Mouse (Mus musculus): ENCODE measurements around the gene Dagla.

Dagla gene

GRCm38 (mm10) chr19:10278669-10279324 is 25.9 kb downstream of the Dagla start:
- peak; percentile 19 to 27 for DNase-seq

- DNase-seq: peak in 1 of 2 experiments; percentile 20
Measured at GRCm38 (mm10) chr19:10277759-10278158, 26.9 kb downstream of the Dagla start.

- DNase-seq: peak; percentile 55 to 58
Measured at GRCm38 (mm10) chr19:10277331-10277730, 27.3 kb downstream of the Dagla start.

GRCm38 (mm10) chr19:10276483-10277144 is 28.1 kb downstream of the Dagla start:
- peak; percentile 43 to 44 for DNase-seq

GRCm38 (mm10) chr19:10274056-10274455 is 30.6 kb downstream of the Dagla start:
- no peak for DNase-seq

GRCm38 (mm10) chr19:10272746-10273145 is 31.9 kb downstream of the Dagla start:
- peak; percentile 38 to 41 for DNase-seq

- no peak for DNase-seq
Measured at GRCm38 (mm10) chr19:10271592-10271991, 33.1 kb downstream of the Dagla start.

GRCm38 (mm10) chr19:10270356-10270755 is 34.3 kb downstream of the Dagla start:
- no peak for DNase-seq

GRCm38 (mm10) chr19:10268851-10269250 is 35.8 kb downstream of the Dagla start:
- no peak for DNase-seq

- no peak for DNase-seq
Measured at GRCm38 (mm10) chr19:10267953-10268352, 36.7 kb downstream of the Dagla start.

GRCm38 (mm10) chr19:10267057-10267456 is 37.6 kb downstream of the Dagla start:
- no peak for DNase-seq

GRCm38 (mm10) chr19:10266196-10266850 is 38.4 kb downstream of the Dagla start:
- peak; percentile 63 to 70 for DNase-seq

- DNase-seq: no peak
Measured at GRCm38 (mm10) chr19:10261369-10261768, 43.3 kb downstream of the Dagla start.

GRCm38 (mm10) chr19:10258279-10259011 is 46.2 kb downstream of the Dagla start:
- peak; percentile 82 to 84 for DNase-seq

GRCm38 (mm10) chr19:10248128-10248527 is 56.5 kb downstream of the Dagla start:
- DNase-seq: no peak

GRCm38 (mm10) chr19:10247165-10247564 is 57.5 kb downstream of the Dagla start:
- DNase-seq: no peak

GRCm38 (mm10) chr19:10244183-10244582 is 60.5 kb downstream of the Dagla start:
- DNase-seq: peak; percentile 41 to 43

GRCm38 (mm10) chr19:10242916-10243315 is 61.8 kb downstream of the Dagla start:
- DNase-seq: no peak

- DNase-seq: peak; percentile 84 to 87
Measured at GRCm38 (mm10) chr19:10240654-10241305, 63.9 kb downstream of the Dagla start, which contains the start of gene Myrf. TSS of gene Myrf (minus strand) at chr19:10240748.

GRCm38 (mm10) chr19:10239975-10240653 is 64.6 kb downstream of the Dagla start:
- peak in 1 of 2 experiments; percentile 7 for DNase-seq

- no peak for DNase-seq
Measured at GRCm38 (mm10) chr19:10239419-10239818, 65.3 kb downstream of the Dagla start.

GRCm38 (mm10) chr19:10238477-10238876 is 66.2 kb downstream of the Dagla start:
- DNase-seq: no peak
